Mouse (Mus musculus): Measurements from ENCODE around the gene Omg.

Gene Omg

GRCm38 (mm10) chr11:79515331-79515730, 11.4 kb upstream of the Omg start:
- no peak for DNase-seq

DNA sequence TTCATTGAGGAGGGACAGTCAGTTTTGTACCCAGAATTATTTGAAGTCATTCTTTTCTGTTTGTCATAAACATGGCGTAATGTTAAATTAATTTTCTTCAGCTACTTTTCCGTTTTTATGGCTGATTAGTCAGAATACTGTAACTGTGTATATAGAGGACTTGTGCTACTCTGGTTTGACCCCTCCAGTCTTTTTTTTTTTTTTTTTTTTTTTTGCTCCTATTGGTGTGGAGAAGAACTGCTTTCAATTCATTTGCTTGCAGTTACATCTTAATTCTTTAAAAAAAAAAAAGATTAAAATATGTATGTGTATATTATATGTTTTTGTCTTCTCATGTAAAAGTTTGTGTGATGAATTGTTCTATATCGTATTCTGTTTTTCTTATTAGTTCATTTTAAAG, 8.1 kb upstream of the Omg start:
- no peak for DNase-seq

GRCm38 (mm10) chr11:79504506-79504905, 622 bp upstream of the Omg start:
- DNase-seq, result no peak

DNA sequence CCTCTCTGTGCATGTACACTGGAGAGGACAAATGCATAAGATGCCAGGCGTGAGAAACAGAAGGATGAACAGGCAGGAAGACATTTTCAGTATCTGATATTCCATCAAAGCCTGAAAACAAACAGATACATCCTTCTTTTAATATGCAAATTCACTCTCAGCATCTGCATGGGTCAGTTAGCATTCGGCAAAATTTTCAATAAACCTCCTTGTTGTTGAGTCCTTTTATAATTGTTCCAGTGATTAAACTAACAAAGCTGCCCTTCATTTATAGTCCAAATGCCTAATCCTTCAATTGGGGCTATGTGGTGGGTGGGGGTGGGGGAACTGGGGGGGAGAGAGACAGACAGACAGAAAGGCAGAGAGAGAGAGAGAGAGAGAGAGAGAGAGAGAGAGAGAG, 967 bp downstream of the Omg start:
- no peak for DNase-seq

DNA sequence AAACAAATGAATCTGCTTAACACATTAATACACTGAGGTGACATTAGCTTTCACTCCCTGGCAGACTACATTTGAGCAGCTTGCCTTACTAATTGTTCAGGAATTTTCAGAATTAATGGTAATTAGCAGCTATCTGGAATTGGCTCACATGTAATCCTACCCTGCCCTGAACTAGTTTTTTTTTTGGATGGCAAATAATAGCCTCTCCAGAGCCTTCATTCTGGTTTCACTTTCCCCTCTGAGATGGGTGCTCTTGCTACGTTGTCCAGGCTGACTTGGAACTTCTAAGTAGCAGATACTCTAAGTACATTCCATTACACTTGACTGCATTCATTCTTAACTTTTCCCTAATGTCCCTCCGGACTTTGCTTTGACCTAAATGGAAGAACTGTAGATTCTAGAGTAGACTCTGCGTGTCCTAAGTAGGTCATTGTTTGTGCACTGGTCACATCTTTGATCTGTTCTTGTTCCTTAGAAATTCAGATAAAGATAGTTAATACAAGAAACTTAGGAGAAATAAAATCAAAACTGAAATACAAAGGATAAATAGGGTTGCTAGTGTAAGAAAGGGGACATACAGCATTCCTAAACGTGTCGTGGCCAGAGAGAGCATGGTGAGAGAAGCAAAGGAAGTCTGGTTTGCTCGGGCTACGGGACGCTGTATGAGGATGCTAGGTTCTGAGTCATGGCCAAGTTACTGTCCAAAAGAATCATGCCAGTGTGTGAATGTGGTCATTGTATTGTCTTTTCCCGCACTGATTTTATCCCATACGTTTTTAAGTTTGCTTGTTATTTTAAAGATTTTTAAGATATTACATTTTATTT, 8.7 kb downstream of the Omg start:
- no peak for DNase-seq

DNA sequence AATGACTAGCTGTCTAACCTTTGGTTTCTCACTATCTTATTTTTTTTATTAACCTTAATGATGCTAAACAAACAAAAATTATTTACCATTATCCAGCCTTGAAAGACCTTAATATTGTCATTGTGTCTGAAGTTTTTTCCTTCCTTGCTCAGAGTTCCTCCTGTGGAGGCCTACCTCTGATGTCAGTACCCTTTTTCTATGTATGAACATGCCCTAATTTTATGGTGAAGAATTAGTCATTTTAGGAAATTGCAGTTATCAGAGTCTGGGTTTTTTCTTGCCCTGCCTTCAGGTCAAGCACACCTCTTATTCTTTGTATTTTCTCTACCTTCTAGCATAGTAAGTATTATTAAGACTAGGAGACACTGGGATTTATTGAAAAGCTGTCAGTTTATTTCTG, 19.2 kb downstream of the Omg start:
- DNase-seq, result no peak

- DNase-seq, result no peak
Observed at GRCm38 (mm10) chr11:79483876-79484528, 19.9 kb downstream of the Omg start.

DNA sequence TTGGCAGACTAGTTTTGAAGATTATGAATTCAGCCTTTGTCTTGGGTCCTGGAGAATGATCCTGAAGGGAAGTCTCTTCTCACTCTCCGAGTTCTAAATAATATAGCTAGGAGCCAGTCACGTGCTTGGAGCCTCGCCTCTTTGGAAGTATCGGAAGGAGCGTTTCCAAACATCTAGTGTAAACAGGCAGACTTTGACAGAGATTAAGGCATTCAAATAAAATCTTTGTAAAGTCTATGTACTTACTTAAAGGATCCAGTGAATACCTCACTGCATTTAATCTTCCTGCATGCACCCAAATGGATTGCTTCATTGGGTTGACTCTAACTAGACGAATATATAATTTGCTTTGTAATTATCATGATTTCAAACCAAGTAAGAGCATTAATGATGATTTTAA, 20.5 kb downstream of the Omg start:
- no peak for DNase-seq

- DNase-seq, result no peak
Observed at GRCm38 (mm10) chr11:79468097-79468496, 35.8 kb downstream of the Omg start.

- DNase-seq, result no peak
Observed at GRCm38 (mm10) chr11:79460756-79461450, 43.0 kb downstream of the Omg start.

- no peak for DNase-seq
Observed at GRCm38 (mm10) chr11:79459846-79460245, 44.0 kb downstream of the Omg start.

DNA sequence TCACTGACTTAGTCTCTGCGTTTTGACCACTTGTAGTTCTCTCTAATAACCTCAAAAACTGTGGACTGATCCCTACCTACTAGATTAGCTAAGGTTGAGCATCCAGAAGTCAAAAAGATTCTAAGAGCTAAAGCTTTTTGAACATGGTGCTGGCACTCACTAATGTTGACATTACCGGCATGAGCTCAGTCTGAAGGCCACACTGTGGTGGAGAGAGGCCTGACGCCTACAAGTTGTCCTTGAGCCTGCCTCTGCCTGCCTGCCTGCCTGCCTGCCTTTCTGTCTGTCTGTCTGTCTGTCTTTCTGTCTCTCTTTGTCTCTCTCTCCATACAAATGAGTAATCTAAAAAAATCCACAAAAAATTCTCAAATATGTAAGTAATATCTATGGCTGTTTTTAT, 46.0 kb downstream of the Omg start:
- DNase-seq, result no peak

- no peak for DNase-seq
Observed at GRCm38 (mm10) chr11:79452966-79453365, 50.9 kb downstream of the Omg start.
